Mouse (Mus musculus) stomach, postnatal 0 days (tissue): ENCODE results near the gene Fgf2. TPM values are rescaled to one million over a fixed set of nuclear protein-coding genes. Genes with fewer than 3 reads are reported as not detected.
A peak's percentile ranks its signal among the peaks of the same experiment; 100 is the strongest.

Source experiments
- ATAC-seq: fragments of 200-750 bp; cut with Nextera tagmentation; 2 replicates; pipeline ENCODE4 v1.8.0; 2017; ENCODE audit not compliant: low FRiP score, low TSS enrichment
- DNase-seq: peaks from one replicate; pipeline ENCODE4 v3.0.0-alpha.2; 2016; ENCODE audit warnings: low spot score
- H3K27ac ChIP-seq: fragments of 300-500 bp; sonication (generic); replicated peaks from 2 replicates; pipeline ENCODE4 v1.5.1; 2014; ENCODE audit warnings: mild to moderate bottlenecking, control low read depth
- H3K27me3 ChIP-seq: fragments of 300-500 bp; sonication (generic); 2 replicates; pipeline ENCODE4 v1.6.1; 2014; ENCODE audit warnings: low read length; ENCODE audit not compliant: control insufficient read depth, insufficient read depth
- H3K36me3 ChIP-seq: fragments of 300-500 bp; sonication (generic); 2 replicates; pipeline ENCODE4 v1.6.1; 2014; ENCODE audit warnings: low read length, mixed read lengths; ENCODE audit not compliant: control insufficient read depth, insufficient read depth
- H3K4me1 ChIP-seq: fragments of 300-500 bp; sonication (generic); replicated peaks from 2 replicates; pipeline ENCODE4 v1.6.1; 2014; ENCODE audit warnings: antibody characterized with exemption; ENCODE audit not compliant: control insufficient read depth, insufficient read depth
- H3K4me2 ChIP-seq: fragments of 300-500 bp; sonication (generic); replicated peaks from 2 replicates; pipeline ENCODE4 v1.6.1; 2014; ENCODE audit warnings: low read depth, mild to moderate bottlenecking, control low read depth, moderate library complexity
- H3K4me3 ChIP-seq: fragments of 300-500 bp; sonication (generic); 2 replicates; pipeline ENCODE4 v1.5.1; 2014; ENCODE audit warnings: low read depth, low read length, control low read depth
- H3K9ac ChIP-seq: fragments of 300-500 bp; sonication (generic); 2 replicates; pipeline ENCODE4 v1.6.1; 2014; ENCODE audit warnings: mild to moderate bottlenecking, low read length, control low read depth, mixed read lengths
- H3K9me3 ChIP-seq: fragments of 300-500 bp; sonication (generic); 2 replicates; pipeline ENCODE4 v1.6.1; 2016; ENCODE audit warnings: low read length; ENCODE audit not compliant: control insufficient read depth
- CTCF ChIP-seq: IDR thresholded peaks from 2 replicates; pipeline ENCODE4 v1.5.1; 2016; ENCODE audit warnings: antibody characterized with exemption, low read depth, mild to moderate bottlenecking, moderate library complexity
- EP300 ChIP-seq: optimal IDR thresholded peaks from 2 replicates; pipeline ENCODE3; 2016; ENCODE audit warnings: antibody characterized with exemption
- WGBS: fragments of 180-500 bp; shearing (Covaris S2); extraction: QIAGEN DNeasy Blood & Tissue Kit; methylation state at CpG from one replicate; pipeline ENCODE4 v1.1.7; 2014; 5-methylcytosine and 5-hydroxymethylcytosine counted together
- polyA plus RNA-seq: library from polyadenylated mRNA; unstranded; fragments of >200 nt; fragmentation: Nextera tagmentation; extraction: Ambion mirVana; gene quantifications from 2 replicates; pipeline ENCODE4 v1.2.1, GENCODE M21; 2015

The Fgf2 gene
- polyA plus RNA-seq, 1 experiment from 2014 or later: 1.2 TPM

DNA sequence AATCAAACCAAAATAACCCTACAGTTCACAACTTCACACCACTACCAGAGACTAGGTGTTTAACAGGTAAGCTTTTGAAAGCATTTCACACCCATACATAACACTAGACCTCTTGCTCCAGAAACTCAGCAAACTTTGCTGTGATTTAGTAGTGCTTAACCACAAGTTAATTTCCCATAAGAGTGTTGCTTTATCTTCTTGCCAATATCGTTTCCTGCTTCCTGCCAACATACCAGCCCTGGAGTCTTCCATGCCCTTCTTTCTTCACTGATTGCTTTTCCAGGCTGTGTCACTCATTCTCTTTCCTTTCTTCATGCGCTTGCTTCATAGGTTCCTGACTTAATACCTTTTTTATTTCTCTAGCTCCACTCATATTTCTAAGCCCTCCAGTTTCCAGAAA, 19.7 kb upstream of the Fgf2 start:
- H3K9ac ChIP-seq: no peak overlapping the region
- no peaks in the 10 kb centered on the region for H3K36me3 ChIP-seq
- H3K27me3 ChIP-seq: no peaks in the 10 kb centered on the region
- TF ChIP-seq CTCF (no peak), EP300 (no peak)
- H3K4me2 ChIP-seq: no peak overlapping the region
- ATAC-seq: no peak
- H3K27ac ChIP-seq: no peak overlapping the region
- H3K4me1 ChIP-seq: no peaks in the 10 kb centered on the region
- DNase-seq: no peak
- WGBS: 75% methylated on average over 2 of the region's 2 CpGs
- no peak overlapping the region for H3K4me3 ChIP-seq
- H3K9me3 ChIP-seq: no peaks in the 10 kb centered on the region

DNA sequence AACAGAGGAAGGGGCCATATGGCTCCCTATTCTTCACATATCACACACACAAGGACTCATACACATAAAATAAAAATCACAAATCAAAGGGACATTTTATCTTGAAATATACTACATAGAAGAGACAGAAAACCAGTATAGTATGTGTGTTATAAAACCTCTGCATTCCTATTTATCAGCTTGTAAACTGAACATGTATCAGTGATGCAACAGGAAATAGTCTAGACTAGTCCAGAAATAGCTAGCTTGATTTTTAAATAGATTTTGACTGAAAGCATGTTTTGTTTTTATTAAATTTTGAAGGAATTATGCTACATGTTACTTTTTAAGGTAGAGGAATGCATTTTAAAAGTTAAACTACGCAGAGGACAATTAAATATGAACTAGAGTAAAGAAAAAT, 18.2 kb upstream of the Fgf2 start:
- H3K36me3 ChIP-seq: no peaks in the 10 kb centered on the region
- H3K27me3 ChIP-seq: no peaks in the 10 kb centered on the region
- no peak overlapping the region for H3K4me2 ChIP-seq
- DNase-seq (no peak), ATAC-seq (no peak)
- WGBS: 82% methylated on average over 1 of the region's 1 CpGs
- no peak overlapping the region for H3K4me3 ChIP-seq
- H3K9me3 ChIP-seq: no peaks in the 10 kb centered on the region
- H3K27ac ChIP-seq: no peak overlapping the region
- no peak for TF ChIP-seq CTCF
- TF ChIP-seq EP300: no peak
- no peaks in the 10 kb centered on the region for H3K4me1 ChIP-seq
- no peak overlapping the region for H3K9ac ChIP-seq

DNA sequence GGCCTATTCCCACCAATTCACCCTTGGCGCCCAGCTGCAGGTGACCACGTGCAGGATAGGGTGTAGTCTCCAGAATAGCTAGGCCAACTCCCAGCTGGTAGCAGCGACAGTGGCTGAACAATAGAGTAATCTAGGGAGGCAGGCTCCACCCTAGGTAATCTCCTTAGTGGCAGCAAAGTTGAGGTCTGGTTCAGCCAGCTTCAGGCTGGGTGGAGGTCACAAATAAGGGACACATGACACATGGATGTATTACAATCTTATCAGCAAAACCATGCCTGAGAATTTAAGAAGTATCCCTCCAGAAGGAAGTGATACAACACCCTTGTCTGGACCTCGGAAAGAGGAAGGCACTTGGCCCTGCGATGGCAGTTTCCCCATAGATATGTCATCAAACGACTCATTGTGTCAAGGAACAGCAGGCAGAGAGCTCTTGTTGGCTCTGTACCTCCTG, 16.1 kb upstream of the Fgf2 start:
- no peak overlapping the region for H3K27ac ChIP-seq
- H3K4me1 ChIP-seq: no peaks in the 10 kb centered on the region
- H3K9ac ChIP-seq: no peak overlapping the region
- no peak overlapping the region for H3K4me2 ChIP-seq
- TF ChIP-seq EP300 (no peak), CTCF (no peak)
- DNase-seq (no peak), ATAC-seq (no peak)
- H3K9me3 ChIP-seq: no peaks in the 10 kb centered on the region
- 57% methylated on average over 6 of the region's 6 CpGs for WGBS
- no peaks in the 10 kb centered on the region for H3K27me3 ChIP-seq
- no peak overlapping the region for H3K4me3 ChIP-seq
- no peaks in the 10 kb centered on the region for H3K36me3 ChIP-seq

DNA sequence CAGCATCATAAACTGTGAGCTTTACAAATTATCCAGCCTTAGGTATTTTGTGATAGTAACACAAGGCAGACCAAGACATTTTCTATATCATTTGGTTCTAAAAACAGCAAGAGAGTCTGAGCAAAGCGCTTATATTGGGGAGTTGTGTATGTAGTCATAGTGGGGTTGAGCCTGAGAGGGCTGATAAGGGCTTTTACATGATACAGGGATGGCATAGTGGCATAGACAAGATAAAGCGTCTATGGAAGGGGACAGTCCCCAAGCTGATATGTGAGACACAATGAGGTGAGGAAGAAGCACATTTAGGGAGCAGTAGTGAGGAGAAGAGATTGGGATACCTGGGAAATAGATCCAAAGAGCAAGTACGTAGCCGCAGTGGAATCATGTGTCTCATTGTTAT, 14.1 kb upstream of the Fgf2 start:
- Histone ChIP-seq H3K4me3 (no peak overlapping the region), H3K36me3 (no peaks in the 10 kb centered on the region), H3K4me2 (no peak overlapping the region), H3K27ac (no peak overlapping the region), H3K4me1 (no peaks in the 10 kb centered on the region), H3K9ac (no peak overlapping the region), H3K9me3 (no peaks in the 10 kb centered on the region), H3K27me3 (no peaks in the 10 kb centered on the region)
- 91% methylated on average over 4 of the region's 4 CpGs for WGBS
- ATAC-seq: no peak
- TF ChIP-seq EP300: no peak
- TF ChIP-seq CTCF: no peak
- DNase-seq: no peak

DNA sequence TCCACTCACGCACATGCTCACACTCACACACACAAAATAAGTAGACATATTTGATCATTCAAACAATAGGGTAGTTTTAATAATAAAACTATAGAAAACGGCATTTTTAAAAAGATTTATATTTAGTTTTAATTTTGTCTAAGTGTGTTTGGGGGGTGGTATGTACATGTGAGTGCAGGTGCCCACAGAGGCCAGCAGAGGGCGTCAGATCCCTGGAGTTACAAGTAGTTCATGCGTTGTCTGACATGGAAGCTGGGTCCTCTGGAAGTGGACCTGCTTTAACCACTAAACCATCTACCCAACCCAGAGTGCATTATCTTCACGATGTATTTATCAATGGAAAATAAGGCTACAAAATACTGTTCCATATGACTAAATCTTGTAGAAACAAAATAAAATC, 7.0 kb upstream of the Fgf2 start:
- Histone ChIP-seq H3K36me3 (no peaks in the 10 kb centered on the region), H3K27me3 (no peaks in the 10 kb centered on the region), H3K4me1 (no peaks in the 10 kb centered on the region), H3K9ac (no peak overlapping the region), H3K9me3 (no peaks in the 10 kb centered on the region), H3K4me2 (no peak overlapping the region), H3K27ac (no peak overlapping the region), H3K4me3 (no peak overlapping the region)
- no peak for DNase-seq
- peak; percentile 63 for TF ChIP-seq CTCF
- TF ChIP-seq EP300: no peak
- 67% methylated on average over 5 of the region's 5 CpGs for WGBS
- no peak for ATAC-seq

DNA sequence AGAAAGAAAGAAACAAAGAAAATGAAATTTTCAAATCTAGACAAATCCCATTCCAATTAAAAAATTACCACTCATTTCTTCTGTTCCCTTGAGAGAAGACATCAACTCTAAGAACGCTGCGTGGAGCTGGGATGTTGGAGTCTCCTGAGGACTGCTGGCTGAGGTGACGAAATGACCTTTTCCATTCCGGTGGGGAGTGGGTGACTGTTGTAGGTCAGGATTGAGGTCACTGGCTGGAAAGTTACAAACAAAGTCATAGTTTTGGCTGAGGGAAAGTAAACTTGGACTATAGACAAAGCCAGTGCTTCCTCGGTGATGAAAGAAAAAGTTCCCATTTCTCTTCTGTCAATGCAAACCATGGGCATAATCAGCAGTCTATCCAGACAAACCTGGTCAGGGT, 5.3 kb upstream of the Fgf2 start:
- DNase-seq: no peak
- Histone ChIP-seq H3K4me2 (no peak overlapping the region), H3K4me3 (no peak overlapping the region), H3K9ac (no peak overlapping the region), H3K27me3 (no peaks in the 10 kb centered on the region), H3K36me3 (no peaks in the 10 kb centered on the region), H3K27ac (no peak overlapping the region), H3K4me1 (peaks cover under 1% of the 10 kb centered on the region; the same call in 1 of the 2 replicates), H3K9me3 (no peaks in the 10 kb centered on the region)
- TF ChIP-seq CTCF (no peak), EP300 (no peak)
- WGBS: 39% methylated on average over 5 of the region's 5 CpGs
- no peak for ATAC-seq
